Mouse (Mus musculus): ENCODE data around the gene Smurf2.

GRCm38 (mm10) chr11:106815331-106815730 lies 105.2 kb downstream of the Smurf2 start:
- TF ChIP-seq POLR2A (IDR thresholded peaks at IDR 0.05; ENCODE audit: control insufficient read depth, low read depth, low read length), result no peak
- TF ChIP-seq CTCF (IDR thresholded peaks at IDR 0.05; ENCODE audit: control insufficient read depth, insufficient read depth, insufficient replicate concordance, low read depth, low read length), result no peak

Data from testis, adult 2 months (tissue).